Mouse (Mus musculus) left cerebral cortex, adult 2 months (tissue): ENCODE data around the gene Kcnmb3. TPM values are rescaled to one million over a fixed set of nuclear protein-coding genes. Genes with fewer than 3 reads are reported as not detected.
"Not testable (repeated sequence)": the region's sequence is repeated elsewhere in the genome, so short reads cannot be mapped to it uniquely, and the experiment has no call there.

Experiments
- DNase-seq, 2 experiments: peaks; one replicate each; pipeline ENCODE4 v3.0.0; 2021 to 2022; ENCODE audit warnings: low spot score in 2 of 2, mixed read lengths in 1 of 2; ENCODE audit errors: extremely low spot score in 1 of 2
- H3K27ac ChIP-seq: fragments of 200-600 bp; 2 replicates; pipeline ENCODE4 v1.8.1; 2022
- H3K4me3 ChIP-seq: fragments of 200-600 bp; 2 replicates; pipeline ENCODE4 v1.8.1; 2022
- CTCF ChIP-seq: fragments of 200-600 bp; IDR thresholded peaks from 2 replicates; pipeline ENCODE4 v1.8.1; 2022; ENCODE audit warnings: antibody characterized with exemption, mild to moderate bottlenecking, moderate library complexity
- intact Hi-C: fragments of 180-260 bp; cut with DNase I; formaldehyde crosslinking; loops from one replicate; pipeline ENCODE4 v1.15.1; 2025
- total RNA-seq, 2 experiments: library from RNA; stranded (reverse); gene quantifications; 2 replicates each; pipeline ENCODE4 v1.2.3; 2021

Kcnmb3 gene
- total RNA-seq, 2 experiments from 2014 or later, result not detected

DNA sequence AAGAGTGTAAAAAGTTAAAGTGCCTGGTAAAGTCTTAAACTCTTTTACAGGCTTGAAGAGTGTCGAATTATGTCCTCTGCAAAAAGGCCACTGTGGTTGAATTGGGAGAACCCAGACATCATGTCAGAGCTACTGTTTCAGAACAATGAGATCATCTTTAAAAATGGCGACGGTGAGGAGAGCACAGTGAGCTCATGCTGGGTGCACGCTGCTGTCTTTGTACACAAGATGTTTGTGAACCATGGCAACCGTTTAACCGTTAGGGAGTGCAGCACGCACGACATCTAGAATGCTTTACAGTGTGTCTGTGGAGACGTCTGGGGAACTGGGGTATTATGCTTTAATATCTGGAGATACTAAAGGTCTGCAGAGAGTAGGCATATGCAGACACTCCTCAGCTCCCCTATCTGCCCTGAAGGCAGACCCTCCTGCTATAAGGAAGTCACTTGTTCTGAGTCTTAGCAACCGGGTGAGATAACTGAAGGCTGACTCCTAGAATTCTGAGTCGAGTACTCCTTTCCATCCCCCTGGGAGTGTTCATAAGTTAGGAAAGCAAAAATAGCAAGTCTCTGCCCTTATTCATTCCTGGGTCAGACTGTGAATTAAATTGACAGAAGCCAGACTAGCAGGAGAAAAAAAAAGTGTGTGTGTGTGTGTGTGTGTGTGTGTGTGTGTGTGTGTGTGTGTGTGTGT is 37.6 kb downstream of the Kcnmb3 start:
- intact Hi-C loops, result loop anchor here (10.0 kb wide), 1 partner anchor 260 kb away; no protein-coding TSS in a partner anchor
- Histone ChIP-seq H3K4me3 (no peak overlapping the region), H3K27ac (no peak overlapping the region)
- no peak for DNase-seq
- no peak for TF ChIP-seq CTCF

DNA sequence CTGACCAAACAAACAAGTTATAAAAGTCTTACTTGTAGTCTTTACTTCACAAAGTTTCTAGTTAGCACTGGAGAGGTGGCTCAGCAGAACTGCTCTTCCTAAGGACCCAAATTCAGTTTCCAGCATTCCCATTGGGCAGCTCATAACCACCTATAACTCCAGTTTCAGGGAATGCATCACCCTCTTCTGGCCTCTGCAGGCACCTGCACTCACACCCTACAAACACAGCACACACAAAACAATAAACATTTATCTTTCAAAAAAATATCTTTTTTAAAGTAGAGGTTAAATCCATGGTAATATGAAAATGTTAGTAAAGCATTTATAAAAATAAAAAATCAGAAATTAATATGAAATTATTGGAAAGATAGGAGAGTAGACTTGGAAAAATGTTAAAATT is 50.3 kb downstream of the Kcnmb3 start:
- no peak overlapping the region for H3K4me3 ChIP-seq
- DNase-seq, result no peak
- intact Hi-C loops, result no loop called here
- TF ChIP-seq CTCF, result no peak
- no peak overlapping the region for H3K27ac ChIP-seq

DNA sequence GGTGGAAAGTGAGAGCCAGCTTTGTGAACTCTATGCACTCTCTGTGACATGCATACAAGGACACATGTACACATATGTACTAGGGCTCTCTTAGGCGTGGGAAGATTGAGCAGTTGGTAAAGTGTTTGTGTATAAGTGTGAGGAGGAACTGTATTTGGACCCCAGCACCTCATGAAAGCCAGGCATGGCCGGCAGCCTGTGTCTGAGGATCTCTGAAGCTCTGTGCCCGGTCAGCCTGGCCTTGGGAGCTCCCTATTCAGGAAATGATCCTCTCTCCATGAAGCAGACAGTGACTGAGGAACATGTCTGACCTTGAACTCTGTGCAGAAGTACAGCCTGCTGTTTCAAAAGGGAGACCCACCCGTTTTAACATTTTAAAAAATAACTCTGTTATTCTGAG is 53.3 kb downstream of the Kcnmb3 start:
- intact Hi-C loops, result no loop called here
- no peak overlapping the region for H3K27ac ChIP-seq
- no peak overlapping the region for H3K4me3 ChIP-seq
- no peak for TF ChIP-seq CTCF
- DNase-seq, result no peak

DNA sequence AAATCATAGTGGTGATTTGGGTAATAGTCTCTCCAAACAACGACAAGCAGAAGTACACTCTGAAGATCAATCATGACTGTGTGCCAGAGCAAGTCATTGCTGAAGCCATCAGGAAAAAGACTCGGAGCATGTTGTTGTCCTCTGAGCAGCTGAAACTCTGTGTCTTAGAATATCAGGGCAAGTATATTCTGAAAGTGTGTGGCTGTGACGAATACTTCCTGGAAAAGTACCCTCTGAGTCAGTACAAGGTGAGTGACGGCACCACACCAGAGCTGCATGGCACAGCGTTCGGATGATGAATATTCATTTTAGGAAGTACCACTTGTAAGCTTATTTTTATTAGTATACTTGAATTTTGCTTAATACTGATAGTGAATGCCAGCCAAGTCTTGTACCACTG is 54.2 kb downstream of the Kcnmb3 start:
- TF ChIP-seq CTCF, result no peak
- intact Hi-C loops, result no loop called here
- Histone ChIP-seq H3K4me3 (no peak overlapping the region), H3K27ac (no peak overlapping the region)
- no peak for DNase-seq

DNA sequence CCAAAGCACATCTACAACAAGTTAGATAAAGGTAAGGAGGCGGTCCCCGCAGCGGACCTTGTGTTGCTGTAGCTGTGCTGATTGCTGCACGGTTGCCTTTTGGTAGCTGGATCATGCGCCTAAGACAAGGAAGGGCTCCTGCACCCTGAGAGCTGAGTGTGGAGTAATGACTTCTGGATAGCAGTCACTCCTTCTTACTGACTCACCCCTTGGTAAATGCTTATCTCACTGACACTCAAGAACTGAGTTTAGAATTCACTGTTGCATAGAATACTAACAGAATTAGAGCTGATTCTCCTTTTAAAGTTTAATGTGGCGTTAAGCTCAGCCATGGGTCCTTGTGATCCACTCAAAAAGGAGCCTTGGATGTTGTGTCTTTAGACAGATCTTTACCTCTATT is 54.7 kb downstream of the Kcnmb3 start:
- no peak for TF ChIP-seq CTCF
- no peak overlapping the region for H3K4me3 ChIP-seq
- intact Hi-C loops, result no loop called here
- no peak for DNase-seq
- no peak overlapping the region for H3K27ac ChIP-seq

DNA sequence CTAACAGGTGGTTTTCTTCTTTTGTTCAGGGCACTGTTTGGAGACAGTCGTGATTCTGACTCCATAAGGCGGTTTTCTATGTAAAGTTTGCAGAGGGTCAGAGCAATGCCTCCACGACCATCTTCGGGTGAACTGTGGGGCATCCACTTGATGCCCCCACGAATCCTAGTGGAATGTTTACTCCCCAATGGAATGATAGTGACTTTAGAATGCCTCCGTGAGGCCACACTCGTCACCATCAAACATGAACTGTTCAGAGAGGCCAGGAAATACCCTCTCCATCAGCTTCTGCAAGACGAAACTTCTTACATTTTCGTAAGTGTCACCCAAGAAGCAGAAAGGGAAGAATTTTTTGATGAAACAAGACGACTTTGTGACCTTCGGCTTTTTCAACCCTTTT is 55.9 kb downstream of the Kcnmb3 start:
- no peak for TF ChIP-seq CTCF
- no peak for DNase-seq
- intact Hi-C loops, result no loop called here
- Histone ChIP-seq H3K27ac (no peak overlapping the region), H3K4me3 (no peak overlapping the region)

DNA sequence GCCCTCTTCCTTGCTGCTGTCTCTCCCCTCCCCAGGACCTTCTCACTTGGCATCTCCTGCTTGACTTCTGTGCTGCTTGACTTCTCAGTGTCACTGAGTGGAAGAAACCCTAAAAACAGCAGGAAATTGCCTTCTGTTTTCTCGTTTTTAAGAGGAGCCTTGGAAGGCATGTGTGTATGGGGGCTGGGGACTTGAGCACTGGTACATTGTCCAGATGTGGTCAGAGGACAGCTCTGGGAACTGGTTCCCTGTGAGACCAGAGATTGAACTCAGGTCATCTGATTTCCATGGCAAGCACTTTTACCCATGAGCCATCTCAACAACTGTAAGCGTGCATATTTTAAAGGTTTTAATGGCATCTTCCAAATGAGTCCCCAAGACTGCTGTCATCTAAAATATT is 58.0 kb downstream of the Kcnmb3 start:
- TF ChIP-seq CTCF, result no peak
- Histone ChIP-seq H3K27ac (no peak overlapping the region), H3K4me3 (no peak overlapping the region)
- intact Hi-C loops, result no loop called here
- no peak for DNase-seq

DNA sequence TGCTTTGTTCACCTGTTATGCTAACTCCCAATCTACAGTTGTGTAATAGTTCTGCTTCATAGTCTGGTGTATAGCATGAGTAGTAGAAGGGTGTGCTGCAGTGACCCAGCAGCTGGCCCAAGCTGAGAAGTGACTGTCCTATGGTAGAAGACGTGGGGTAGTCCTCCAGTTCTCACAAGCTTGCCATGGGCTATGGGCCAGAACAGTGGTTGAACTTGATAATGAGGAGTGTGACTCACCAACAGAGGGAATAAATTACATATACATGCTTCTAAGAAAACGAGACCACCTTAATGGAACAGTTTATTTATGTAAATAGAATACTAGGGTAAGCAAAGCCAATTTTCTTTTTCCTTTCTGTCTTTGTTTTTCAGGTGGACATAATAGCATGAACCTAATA is 61.6 kb downstream of the Kcnmb3 start:
- no peak for DNase-seq
- intact Hi-C loops, result no loop called here
- H3K27ac ChIP-seq, result no peak overlapping the region
- no peak overlapping the region for H3K4me3 ChIP-seq
- no peak for TF ChIP-seq CTCF

DNA sequence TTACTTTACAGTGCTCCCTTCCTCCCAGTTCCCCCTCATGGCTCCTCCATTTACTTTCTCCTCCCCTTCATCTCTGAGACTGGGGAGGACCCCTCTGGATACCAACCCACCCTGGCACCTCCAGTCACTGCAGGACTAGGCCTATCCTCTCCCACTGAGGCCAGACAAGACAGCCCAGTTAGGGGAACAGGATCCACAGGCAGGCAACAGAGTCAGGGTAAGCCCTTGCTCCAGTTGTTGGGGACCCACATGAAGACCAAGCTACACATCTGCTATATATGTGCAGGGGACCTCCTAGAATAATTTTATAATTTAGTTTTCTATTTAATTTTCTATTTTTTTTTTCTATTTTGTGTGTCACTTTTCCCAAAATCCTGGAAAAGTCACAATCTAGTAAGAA is 62.7 kb downstream of the Kcnmb3 start:
- intact Hi-C loops, H3K27ac ChIP-seq, H3K4me3 ChIP-seq, DNase-seq: not testable (repeated sequence)

DNA sequence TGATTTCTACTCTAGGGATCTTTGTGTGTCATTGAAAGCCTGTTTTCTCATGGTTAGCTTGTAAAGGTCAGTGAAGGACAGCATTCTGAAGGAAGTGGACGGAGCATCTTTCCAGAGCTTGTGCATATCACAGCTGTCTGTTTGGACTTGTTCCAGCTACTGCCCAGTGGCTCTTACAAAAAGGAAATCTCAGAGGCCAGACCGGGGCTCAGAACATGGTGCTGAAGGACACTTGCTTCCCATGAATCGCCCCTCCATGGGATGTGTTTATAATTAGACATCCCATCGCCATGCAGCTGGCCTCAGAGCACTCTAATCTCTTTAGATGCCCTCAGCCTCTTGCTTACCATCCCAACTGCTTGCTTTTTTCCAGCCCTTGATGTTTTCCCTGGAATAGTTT is 63.1 kb downstream of the Kcnmb3 start:
- Histone ChIP-seq H3K4me3 (no peak overlapping the region), H3K27ac (no peak overlapping the region)
- intact Hi-C loops, result no loop called here
- no peak for DNase-seq
- TF ChIP-seq CTCF, result no peak

DNA sequence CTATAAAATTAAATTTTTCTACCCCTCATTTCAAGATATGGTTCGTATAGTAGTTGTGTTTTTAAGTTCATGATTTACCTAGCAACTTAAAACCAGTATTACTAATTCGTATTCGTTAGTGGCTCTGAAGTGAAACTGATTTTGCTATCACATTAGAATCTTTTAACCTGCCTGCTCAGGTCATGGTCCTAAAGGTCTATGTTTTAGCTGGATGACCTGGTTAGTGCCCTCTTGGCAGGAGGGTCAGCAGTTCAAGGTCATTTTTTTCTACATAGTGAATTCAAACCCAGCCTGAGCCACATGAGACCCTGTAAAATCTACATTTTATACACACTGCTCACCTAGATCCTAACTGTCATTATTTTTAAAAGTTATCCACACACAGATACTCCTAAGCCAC is 63.7 kb downstream of the Kcnmb3 start:
- DNase-seq, result no peak
- TF ChIP-seq CTCF, result no peak
- intact Hi-C loops, result no loop called here
- H3K27ac ChIP-seq, result no peak overlapping the region
- no peak overlapping the region for H3K4me3 ChIP-seq

DNA sequence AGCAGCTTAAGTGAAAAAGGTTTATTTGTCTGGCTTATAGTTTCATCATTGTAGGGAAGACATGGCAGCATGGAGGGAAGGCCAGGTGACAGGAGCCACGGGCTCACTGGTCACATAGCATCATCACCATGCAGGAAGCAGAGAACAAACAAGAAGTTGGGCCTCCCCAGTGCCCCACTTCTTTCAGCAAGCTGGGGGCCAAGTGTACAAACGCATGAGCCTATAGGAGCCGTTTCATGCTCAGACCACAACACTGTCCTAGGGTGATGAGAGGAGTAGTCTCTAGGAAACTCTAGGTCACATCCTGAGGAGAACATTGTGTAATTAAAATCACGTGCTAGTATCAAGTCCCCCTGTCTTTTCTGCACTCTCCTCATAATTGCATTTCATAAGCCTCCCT is 64.3 kb downstream of the Kcnmb3 start:
- intact Hi-C loops, result no loop called here
- no peak for TF ChIP-seq CTCF
- H3K27ac ChIP-seq, result no peak overlapping the region
- no peak overlapping the region for H3K4me3 ChIP-seq
- no peak for DNase-seq

Other genes starting within 250 kb of the Kcnmb3 start
- 10 to 100 TPM; 83.8 to 85.9 TPM for gene Zmat3, start 126.2 kb downstream of the Kcnmb3 start, total RNA-seq
- gene Pik3ca, start 94.6 kb downstream of the Kcnmb3 start, total RNA-seq, result 10 to 100 TPM; 60.8 to 66.7 TPM
- 10 to 100 TPM; 36.1 to 37.0 TPM for gene Zfp639, start 18.0 kb upstream of the Kcnmb3 start, total RNA-seq
- 100 to 1,000 TPM; 119 to 123 TPM for gene Mfn1, start 37.2 kb upstream of the Kcnmb3 start, total RNA-seq
- 10 to 100 TPM; 22.9 to 27.4 TPM for gene Gnb4, start 124.4 kb upstream of the Kcnmb3 start, total RNA-seq
- 10 to 100 TPM; 16.7 to 17.7 TPM for gene Actl6a, start 214.1 kb upstream of the Kcnmb3 start, total RNA-seq
- 100 to 1,000 TPM; 198 to 210 TPM for gene Ndufb5, start 244.8 kb upstream of the Kcnmb3 start, total RNA-seq
- gene Mrpl47, start 245.4 kb upstream of the Kcnmb3 start, total RNA-seq, result 10 to 100 TPM; 22.2 to 22.8 TPM